Mouse (Mus musculus) ES-Bruce4 (cell line): ENCODE data around the gene Klhdc8a.

ENCODE experiments used
- CTCF ChIP-seq: IDR thresholded peaks from one replicate; pipeline ENCODE4 v1.8.1; 2011; ENCODE audit warnings: low read depth, low read length
- POLR2A ChIP-seq: IDR thresholded peaks from one replicate; pipeline ENCODE4 v1.8.1; 2011; ENCODE audit warnings: low read length; ENCODE audit not compliant: insufficient read depth

GRCm38 (mm10) chr1:132321821-132322580 is 23.6 kb downstream of the Klhdc8a start:
- TF ChIP-seq CTCF = no peak
- TF ChIP-seq POLR2A = no peak
